Mouse (Mus musculus): Measurements from ENCODE around the gene Clic6. TPM values are rescaled to one million over a fixed set of nuclear protein-coding genes. Genes with fewer than 3 reads are reported as not detected.
A peak's percentile ranks its signal among the peaks of the same experiment; 100 is the strongest.

Gene Clic6
- polyA plus RNA-seq, 1 experiment from 2014 or later, result 0.20 TPM

DNA sequence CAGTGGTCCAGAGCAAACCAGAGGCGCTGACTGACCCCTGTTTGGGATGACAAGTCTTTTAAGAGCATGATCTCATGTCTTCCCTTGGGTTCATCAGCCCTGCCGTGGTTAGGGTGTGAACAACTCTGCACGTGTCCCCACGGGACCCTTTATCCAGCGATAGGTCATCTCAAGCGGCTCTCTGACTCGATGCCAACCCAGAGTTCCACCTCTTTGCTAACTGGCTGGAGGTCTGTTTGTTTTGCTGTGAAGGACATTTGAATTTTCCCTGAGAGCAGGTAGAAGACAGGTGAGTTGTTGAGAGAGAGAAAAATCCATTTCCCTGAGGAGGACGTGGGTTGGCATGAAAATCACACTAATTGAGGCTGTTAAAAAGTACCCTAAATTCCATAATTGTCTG is 37.8 kb downstream of the Clic6 start:
- no peak for DNase-seq (ENCODE audit: low spot score)

DNA sequence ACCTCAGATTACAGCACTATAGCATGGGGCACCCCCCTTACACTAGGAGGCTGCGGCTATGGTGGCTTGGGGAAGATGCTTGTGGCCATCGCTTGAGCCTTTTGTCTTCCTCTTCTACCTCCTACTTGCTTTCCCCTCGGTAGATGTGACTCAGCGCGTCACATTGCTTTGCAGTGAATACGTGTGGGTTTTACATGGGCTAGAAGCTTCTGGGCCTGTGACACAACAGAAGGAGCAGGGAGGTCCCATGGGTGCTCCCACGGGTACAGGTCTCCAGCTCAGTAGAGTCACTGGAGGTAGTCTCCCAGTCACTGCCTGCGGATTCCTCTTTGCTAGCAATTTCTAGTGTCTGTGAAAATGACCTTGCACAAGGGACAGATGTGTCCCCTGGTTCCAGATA is 39.1 kb downstream of the Clic6 start:
- DNase-seq (ENCODE audit: low spot score), result no peak

DNA sequence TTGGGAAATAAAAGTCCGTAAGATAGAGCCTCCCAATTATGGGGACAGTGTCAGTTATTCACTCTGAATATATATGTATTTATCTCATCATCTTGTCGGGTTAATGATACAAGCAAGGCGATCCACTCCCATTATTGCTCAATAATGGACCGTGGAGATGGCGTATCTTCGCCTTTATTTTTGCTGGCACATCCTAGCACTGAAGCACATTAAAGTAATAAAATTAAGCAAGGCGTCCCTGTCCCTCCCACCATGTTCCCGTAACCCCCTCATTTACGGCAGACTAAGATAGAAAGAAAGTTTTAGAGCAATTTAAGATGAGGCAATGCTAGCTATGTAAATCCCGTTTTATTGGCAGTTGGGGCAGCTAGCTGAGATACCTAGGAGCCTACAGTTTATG is 40.4 kb downstream of the Clic6 start:
- DNase-seq (ENCODE audit: low spot score), result no peak

DNA sequence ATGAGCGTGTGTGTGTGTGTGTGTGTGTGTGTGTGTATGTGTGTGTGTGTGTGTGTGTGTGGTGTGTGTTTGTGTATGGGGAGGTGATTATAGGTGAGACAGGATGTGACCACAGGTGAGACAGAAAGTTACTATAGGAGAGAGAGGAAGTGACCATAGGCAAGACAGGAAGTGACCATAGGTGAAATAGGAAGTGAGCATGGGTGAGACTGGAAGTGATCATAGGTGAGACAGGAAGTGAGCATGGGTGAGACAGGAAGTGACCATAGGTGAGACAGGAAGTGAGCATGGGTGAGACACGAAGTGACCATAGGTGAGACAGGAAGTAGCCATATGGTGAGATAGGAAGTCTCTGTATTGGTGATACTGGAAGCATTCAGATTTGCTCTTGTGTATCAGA is 49.7 kb downstream of the Clic6 start:
- no peak for DNase-seq (ENCODE audit: low spot score)

DNA sequence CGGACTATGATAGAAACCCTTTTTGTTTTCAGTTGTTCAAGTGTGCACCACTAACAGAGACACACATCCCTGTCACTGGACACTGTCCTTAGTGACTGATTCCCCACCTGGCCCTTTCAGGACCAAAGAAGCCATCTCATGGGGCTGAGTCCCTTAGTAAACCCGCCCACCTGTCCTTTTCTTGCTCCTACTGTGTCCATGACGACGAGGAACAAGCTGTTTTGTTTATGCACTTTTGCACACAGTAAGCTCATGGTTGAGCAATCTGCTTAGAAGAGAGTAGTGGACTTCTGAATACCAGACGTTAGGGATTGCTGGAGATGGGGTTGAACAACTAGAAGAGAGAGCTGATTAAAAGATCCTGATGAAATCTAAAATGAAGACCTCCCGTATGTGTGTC is 52.8 kb downstream of the Clic6 start:
- DNase-seq (ENCODE audit: low spot score), result no peak

DNA sequence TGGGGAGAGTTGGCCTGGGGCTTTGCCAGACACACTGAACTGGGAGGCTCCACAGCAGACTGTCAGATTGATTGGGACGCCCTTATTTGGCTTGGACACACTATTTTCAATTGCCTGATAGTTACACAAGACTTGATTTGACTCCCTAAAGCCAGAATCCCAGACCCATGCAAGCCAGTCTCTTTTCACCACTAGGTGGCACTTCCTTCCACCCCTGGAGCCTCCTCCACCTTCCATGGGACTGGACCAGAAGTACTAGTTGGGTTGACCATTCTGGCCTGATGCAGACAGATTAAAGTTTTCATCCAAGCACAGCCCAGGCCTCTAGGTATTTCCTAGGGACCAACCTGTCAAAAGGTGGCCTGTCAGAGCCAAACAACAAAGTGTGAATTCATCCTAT is 58.7 kb downstream of the Clic6 start:
- DNase-seq (ENCODE audit: low spot score), result peak; percentile 31

GRCm38 (mm10) chr16:92548651-92549050 is 63.1 kb downstream of the Clic6 start:
- no peak for DNase-seq (ENCODE audit: low spot score)

GRCm38 (mm10) chr16:92551266-92552105 is 66.0 kb downstream of the Clic6 start:
- no peak for DNase-seq (ENCODE audit: low spot score)

DNA sequence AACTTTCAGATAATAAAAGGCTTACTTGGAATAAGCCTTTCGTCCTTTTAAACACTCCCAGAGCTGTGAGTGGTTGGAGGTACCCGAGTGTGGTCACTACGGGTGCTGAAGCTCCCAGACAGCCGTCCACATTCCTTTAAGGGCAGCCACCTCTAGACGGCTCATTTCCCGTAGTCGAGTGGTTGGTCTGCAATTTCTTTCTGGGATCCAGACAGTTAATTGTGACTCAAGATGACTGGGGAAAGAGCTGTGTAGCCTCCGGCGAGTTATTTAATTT is 66.5 kb downstream of the Clic6 start:
- no peak for DNase-seq (ENCODE audit: low spot score)

DNA sequence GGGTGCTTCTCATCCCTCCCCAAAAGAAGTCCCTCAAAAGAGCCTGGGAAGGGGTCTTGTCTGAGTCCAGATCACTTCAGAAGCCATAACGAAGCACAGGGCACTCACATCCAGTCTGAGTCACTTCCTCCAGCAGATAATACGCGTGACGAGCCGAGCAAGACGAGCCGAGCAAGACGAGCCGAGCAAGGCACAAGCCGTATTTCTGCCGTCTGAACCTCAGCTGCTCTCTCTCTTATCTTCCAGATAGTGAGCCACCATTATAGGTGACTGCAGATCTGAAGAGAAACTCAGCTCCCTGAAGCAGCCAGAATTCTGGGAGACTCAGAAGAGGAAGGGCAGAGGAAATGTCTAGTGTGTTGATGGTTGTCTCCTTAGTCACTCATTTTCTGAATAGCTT is 67.3 kb downstream of the Clic6 start:
- DNase-seq (ENCODE audit: low spot score), result no peak

- no peak for DNase-seq (ENCODE audit: low spot score)
Measured at GRCm38 (mm10) chr16:92555051-92555450, 69.5 kb downstream of the Clic6 start.

- DNase-seq (ENCODE audit: low spot score), result no peak
Measured at GRCm38 (mm10) chr16:92565291-92565690, 79.8 kb downstream of the Clic6 start.

DNA sequence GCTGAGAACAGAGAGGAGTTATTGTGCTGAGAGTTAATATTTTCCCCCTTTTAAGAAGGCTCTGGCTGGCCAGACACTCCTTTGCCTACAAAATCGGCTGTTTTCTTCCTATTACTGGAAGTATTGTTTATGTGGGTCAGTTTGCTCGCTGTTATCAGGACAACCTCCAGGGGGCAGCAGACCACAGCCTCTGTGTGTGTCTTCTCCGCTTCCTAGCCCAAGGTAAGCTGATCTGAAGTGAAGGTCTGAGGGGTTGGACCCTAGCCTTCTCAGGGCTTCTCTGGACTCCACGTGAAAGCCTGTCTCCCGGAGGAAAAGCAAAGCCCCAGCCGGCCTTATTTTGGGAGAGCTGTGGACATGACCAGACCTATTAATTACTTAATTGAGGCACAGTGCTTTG is 80.2 kb downstream of the Clic6 start:
- peak; percentile 83 for DNase-seq (ENCODE audit: low spot score)

DNA sequence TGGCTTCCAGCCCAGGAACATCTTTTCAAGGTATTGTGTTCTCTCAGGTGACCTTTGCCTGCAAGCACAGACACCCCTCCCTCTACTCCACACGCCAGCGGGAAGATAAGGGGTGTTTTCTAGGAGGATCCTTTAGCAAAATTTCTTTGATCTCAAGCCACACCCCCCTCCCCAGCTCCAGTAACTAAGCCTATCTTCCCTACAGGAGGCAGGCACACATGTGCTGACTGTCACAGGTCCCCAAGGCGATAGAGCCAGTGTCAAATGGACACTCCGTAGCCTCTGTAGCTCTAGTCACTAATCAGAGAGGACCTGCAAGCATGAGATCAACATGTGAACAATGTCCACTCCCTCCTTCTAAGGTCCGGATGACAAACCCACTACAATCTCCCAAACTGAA is 80.6 kb downstream of the Clic6 start:
- no peak for DNase-seq (ENCODE audit: low spot score)

- no peak for DNase-seq (ENCODE audit: low spot score)
Measured at GRCm38 (mm10) chr16:92571246-92571645, 85.7 kb downstream of the Clic6 start.

DNA sequence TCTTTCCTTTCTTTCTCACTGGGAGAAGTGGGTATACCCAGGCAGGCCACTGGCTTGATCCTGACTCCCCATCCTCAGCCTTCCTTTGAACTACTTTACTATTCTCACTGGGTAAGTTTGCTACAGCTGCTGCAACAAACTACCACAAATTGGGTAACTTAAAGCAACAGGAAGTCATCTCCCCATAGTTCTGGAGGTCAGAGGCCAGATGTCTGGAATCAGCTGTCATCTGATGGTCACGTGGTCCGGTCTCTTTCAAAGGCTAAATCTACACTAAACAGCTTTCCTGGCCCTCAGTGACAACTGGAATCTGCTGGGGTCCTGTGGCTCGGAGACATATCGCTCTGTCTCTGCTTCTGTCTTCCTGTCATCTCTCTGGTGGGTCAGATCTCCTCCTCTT is 87.7 kb downstream of the Clic6 start:
- DNase-seq (ENCODE audit: low spot score), result no peak

DNA sequence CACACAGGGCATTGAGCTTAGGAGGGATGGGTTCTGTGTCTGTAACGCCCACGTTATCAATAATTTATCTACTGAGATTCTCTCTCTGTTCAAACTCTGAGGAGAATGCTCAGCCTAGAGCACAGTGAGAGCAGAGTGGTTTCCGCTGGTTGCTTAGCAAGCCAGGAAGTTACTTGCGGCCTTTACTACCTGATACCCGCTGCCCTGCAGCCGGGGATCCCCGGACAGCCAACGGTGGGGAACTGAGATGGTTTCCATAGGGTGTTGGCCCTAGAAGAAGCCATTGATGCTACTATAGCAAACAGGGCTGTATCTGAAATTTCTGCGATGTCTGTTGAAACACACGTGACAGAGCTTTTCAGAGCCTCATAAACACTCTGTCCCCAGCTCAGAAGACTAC is 90.3 kb downstream of the Clic6 start:
- no peak for DNase-seq (ENCODE audit: low spot score)

- DNase-seq (ENCODE audit: low spot score), result no peak
Measured at GRCm38 (mm10) chr16:92577381-92577780, 91.8 kb downstream of the Clic6 start.

DNA sequence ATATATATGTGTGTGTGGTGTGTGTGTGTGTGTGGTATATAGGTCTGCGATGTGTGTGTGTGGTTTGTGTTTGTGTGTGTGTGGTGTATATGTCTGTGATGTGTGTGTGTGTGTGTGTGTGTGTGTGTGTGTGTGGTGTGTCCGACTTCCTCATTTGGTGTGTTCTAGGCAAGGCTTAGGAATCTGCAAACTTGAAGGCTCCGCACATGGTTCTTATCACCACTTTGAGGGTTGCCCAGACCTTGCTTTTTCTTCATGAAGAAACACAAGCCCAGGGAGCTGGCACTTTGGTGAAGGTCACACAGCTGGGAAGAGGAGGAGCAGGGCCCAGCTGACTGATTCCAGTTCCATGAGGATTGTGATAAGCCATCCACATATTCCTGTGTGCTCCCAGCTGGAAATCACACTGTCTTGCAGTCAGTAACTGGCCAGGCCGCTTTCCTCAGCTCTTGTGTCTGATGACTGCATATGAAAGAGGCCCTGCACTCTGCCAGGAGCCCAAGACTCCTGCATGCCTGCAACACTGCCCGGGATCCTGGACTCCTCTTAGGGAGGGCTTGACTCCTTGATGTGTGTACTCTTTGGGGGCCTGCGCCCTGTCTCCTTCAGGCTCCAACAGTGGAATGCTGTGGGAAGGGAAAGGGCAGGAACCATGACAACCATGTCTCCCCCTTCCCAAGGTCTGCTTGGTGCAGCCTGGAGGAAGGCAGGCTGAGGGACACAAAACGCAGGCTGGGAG is 93.5 kb downstream of the Clic6 start:
- DNase-seq (ENCODE audit: low spot score), result no peak

- no peak for DNase-seq (ENCODE audit: low spot score)
Measured at GRCm38 (mm10) chr16:92580981-92581380, 95.4 kb downstream of the Clic6 start.

DNA sequence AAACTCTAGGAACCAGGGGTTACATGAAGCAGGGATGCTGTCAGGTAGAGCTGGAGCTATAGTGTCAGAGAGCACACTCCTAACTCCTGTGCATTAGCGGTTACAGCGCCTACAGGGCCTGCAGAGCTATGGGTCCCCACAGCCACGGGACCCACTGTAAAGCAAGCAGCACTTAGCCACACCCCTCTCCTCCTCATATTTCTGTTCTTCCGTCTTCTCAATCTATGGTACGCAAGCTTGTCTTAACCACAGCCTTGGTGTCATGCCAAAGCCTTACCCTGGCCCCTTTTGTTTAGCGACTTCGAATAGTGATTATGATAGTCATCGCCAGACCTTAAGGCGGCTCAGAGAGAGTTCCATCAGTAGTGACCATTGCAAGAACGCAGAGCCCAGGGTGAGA is 96.2 kb downstream of the Clic6 start:
- DNase-seq (ENCODE audit: low spot score), result no peak

GRCm38 (mm10) chr16:92587836-92588235 is 102.3 kb downstream of the Clic6 start:
- no peak for DNase-seq (ENCODE audit: low spot score)

Measured in thymus, postnatal 0 days (tissue).